Mouse (Mus musculus) cerebellum, postnatal 4 days (tissue): ENCODE results near the gene P3h4.

Source experiments
- DNase-seq, 2 experiments: peaks; one replicate each; pipeline ENCODE4 v3.0.0; 2022; ENCODE audit warnings: low spot score in 2 of 2, mixed read lengths in 1 of 2

The P3h4 gene

GRCm38 (mm10) chr11:100392958-100393357 is 21.7 kb downstream of the P3h4 start:
- no peak for DNase-seq

GRCm38 (mm10) chr11:100391884-100392345 is 22.7 kb downstream of the P3h4 start:
- DNase-seq: no peak

- DNase-seq: no peak
Observed at GRCm38 (mm10) chr11:100391081-100391883, 23.4 kb downstream of the P3h4 start.

GRCm38 (mm10) chr11:100389931-100390445 is 24.6 kb downstream of the P3h4 start:
- DNase-seq: no peak

- DNase-seq: no peak
Observed at GRCm38 (mm10) chr11:100388588-100388987, 26.0 kb downstream of the P3h4 start.

- no peak for DNase-seq
Observed at GRCm38 (mm10) chr11:100387589-100388375, 26.9 kb downstream of the P3h4 start.

- DNase-seq: no peak
Observed at GRCm38 (mm10) chr11:100387111-100387510, 27.5 kb downstream of the P3h4 start.

- DNase-seq: no peak
Observed at GRCm38 (mm10) chr11:100386586-100386985, 28.1 kb downstream of the P3h4 start.

- DNase-seq: no peak
Observed at GRCm38 (mm10) chr11:100385016-100385415, 29.6 kb downstream of the P3h4 start.

- no peak for DNase-seq
Observed at GRCm38 (mm10) chr11:100382682-100383081, 32.0 kb downstream of the P3h4 start.

- no peak for DNase-seq
Observed at GRCm38 (mm10) chr11:100379311-100379710, 35.3 kb downstream of the P3h4 start.

- no peak for DNase-seq
Observed at GRCm38 (mm10) chr11:100378446-100378845, 36.2 kb downstream of the P3h4 start.

- DNase-seq: no peak
Observed at GRCm38 (mm10) chr11:100377989-100378388, 36.6 kb downstream of the P3h4 start.

- DNase-seq: no peak
Observed at GRCm38 (mm10) chr11:100376746-100377389, 37.8 kb downstream of the P3h4 start.

- no peak for DNase-seq
Observed at GRCm38 (mm10) chr11:100376005-100376404, 38.6 kb downstream of the P3h4 start.

- DNase-seq: no peak
Observed at GRCm38 (mm10) chr11:100375127-100375526, 39.5 kb downstream of the P3h4 start.

GRCm38 (mm10) chr11:100371981-100372558 is 42.6 kb downstream of the P3h4 start:
- no peak for DNase-seq

- no peak for DNase-seq
Observed at GRCm38 (mm10) chr11:100369822-100370221, 44.8 kb downstream of the P3h4 start.

GRCm38 (mm10) chr11:100369145-100369544 is 45.5 kb downstream of the P3h4 start:
- no peak for DNase-seq

GRCm38 (mm10) chr11:100362979-100363562 is 51.6 kb downstream of the P3h4 start:
- DNase-seq: peak; percentile 49 to 77
